Mouse (Mus musculus) mesoderm, embryonic 11.5 days (tissue): ENCODE data around the gene Gck.
A peak's percentile ranks its signal among the peaks of the same experiment; 100 is the strongest.
"Not testable (repeated sequence)": the region's sequence is repeated elsewhere in the genome, so short reads cannot be mapped to it uniquely, and the experiment has no call there.

Experiments used
- DNase-seq: peaks from one replicate; pipeline ENCODE4 v3.0.0-alpha.2; 2012; ENCODE audit warnings: low read depth, low spot score

Gck gene

GRCm38 (mm10) chr11:5908642-5909041 lies 41.2 kb downstream of the Gck start:
- no peak for DNase-seq

GRCm38 (mm10) chr11:5907096-5907495 lies 42.8 kb downstream of the Gck start:
- no peak for DNase-seq

GRCm38 (mm10) chr11:5905778-5906518 lies 43.9 kb downstream of the Gck start:
- DNase-seq = no peak

DNA sequence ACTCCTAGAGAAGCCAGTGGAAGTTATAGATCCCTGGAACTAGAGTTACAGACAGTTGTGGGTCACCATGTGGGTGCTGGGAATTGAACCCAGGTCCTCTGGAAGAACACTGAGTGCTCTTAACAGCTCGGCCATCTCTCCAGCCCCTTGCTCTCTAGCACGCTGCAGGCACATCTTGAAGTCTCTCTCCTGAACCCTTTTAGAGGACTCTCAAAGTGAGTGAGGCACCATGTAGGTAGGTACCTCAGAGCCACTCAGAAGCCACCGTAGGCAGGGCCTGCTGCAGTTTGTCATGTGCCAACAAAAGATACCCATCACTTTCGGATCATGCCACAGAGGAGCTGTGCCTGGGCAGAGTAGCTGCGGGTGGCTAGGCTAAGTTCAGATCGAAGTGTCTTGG lies 45.0 kb downstream of the Gck start:
- no peak for DNase-seq

DNA sequence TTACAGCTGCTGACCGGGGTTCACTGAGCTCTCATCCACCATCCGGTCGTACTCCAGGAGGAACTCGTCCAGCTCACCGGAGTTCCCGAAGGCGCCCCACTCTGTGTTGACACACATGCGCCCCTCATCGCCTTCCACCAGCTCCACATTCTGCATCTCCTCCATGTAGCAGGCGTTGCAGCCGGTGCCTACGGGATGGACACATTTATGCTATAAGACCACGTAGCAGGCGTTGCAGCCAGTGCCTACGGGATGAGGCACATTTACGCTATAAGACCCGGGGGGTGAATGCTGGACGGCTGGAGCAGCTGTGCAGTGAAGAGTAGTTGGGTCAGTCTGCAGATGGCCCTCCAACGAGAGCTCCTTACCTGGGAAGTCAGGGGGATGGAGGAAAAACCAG lies 45.5 kb downstream of the Gck start:
- DNase-seq = no peak

DNA sequence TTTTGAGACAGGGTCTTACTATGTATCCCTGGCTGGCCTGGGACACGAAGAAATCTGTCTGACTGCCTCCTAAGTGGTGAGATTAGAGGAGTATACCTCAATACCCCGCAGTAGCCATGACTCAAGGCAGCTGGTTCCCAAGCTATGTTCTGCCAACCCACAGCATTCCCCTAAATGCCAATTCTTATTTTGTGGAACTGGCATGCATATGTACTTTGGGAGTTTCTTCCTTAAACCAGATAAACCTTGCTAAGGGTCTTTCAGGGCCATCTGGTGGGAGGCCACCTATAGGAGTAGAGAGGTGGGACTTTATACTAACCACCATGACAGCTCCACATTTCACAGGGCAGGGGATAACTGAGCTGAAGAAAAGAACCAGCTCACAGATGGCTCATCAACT lies 46.0 kb downstream of the Gck start:
- no peak for DNase-seq

DNA sequence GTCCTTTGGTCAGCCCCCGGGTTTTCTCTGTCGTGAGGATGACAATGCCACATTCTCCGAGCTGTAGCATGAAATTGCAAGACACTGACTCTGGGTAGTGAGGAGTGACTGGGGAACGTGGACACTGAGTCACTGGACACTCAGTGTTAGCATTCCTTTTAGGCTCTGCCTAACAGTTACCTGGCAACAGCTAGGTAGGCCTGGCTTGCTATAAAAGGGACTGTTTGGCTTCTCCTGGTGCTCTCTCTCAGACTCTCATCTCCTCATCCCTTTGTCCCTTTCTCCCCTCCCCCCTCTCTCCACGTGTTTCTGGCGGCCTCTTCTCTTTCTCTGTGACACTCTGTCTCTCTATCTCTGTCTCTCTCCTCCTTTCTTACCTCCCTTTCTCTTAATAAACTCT lies 47.5 kb downstream of the Gck start:
- no peak for DNase-seq

GRCm38 (mm10) chr11:5901950-5902349 lies 47.9 kb downstream of the Gck start:
- DNase-seq = peak; percentile 88

GRCm38 (mm10) chr11:5901320-5901719 lies 48.6 kb downstream of the Gck start:
- DNase-seq = no peak

GRCm38 (mm10) chr11:5899286-5899685 lies 50.6 kb downstream of the Gck start:
- no peak for DNase-seq

DNA sequence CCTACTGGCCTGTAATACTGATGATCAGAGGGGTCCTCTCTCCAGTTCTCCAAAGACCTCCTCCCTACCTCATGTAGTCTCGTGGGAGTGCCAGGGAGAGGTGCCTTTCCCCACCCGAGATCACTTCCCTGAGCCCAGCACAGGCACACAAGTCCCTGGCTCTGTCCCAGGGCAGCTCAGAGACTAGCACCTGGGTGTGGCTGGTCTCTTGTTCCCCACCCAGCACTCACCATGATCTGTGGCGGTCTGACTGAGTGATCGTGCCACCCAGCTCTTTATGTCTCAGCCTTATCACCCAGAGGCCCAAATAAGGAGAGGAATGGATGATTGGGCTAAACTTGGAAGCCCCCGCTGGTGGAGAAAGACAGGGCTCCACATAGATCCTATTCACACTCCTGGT lies 51.4 kb downstream of the Gck start, which contains the start of gene Myl7:
Gene Myl7, minus strand, starts transcription at position 252 of the 400 bp plus-strand sequence.
- no peak for DNase-seq

DNA sequence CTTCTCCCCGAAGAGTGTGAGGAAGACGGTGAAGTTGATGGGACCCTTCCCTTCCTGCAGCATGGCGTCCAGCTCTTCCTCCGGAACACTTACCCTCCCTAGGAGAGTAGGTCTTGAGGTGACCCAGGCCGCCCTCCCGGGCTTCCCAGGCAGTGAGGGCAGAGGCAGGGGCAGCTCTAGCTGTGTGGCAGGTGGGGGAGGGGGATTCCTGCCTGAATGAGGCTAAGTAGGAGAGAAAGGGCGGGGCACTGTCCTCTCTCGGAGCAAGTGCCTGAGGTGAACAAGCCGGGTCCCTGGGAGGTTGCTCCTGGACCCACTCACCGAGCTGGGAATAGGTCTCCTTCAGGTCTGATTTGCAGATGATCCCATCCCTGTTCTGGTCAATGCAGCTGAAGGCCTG lies 52.0 kb downstream of the Gck start:
- DNase-seq = no peak

- no peak for DNase-seq
Measured at GRCm38 (mm10) chr11:5897230-5897629, 52.7 kb downstream of the Gck start.

DNA sequence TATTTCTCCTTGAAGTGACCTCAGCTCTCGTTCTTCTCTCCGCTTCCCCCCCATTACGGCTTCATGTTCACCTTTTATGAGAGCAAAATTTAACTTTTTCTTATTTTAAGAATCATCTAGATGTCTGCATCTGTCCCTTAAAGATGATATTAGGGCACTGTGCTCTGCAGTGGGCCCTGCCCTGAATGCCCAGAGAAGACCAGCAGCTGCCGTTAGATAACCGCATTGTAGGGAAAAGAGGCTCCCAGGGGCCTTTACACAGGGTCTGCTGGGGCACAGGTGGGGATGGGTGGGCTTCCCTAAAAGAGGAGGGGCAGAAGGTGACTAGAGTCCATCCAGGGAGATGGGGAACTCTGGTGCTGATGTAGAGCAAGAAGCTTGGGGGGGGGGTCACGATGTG lies 56.1 kb downstream of the Gck start:
- DNase-seq = no peak

DNA sequence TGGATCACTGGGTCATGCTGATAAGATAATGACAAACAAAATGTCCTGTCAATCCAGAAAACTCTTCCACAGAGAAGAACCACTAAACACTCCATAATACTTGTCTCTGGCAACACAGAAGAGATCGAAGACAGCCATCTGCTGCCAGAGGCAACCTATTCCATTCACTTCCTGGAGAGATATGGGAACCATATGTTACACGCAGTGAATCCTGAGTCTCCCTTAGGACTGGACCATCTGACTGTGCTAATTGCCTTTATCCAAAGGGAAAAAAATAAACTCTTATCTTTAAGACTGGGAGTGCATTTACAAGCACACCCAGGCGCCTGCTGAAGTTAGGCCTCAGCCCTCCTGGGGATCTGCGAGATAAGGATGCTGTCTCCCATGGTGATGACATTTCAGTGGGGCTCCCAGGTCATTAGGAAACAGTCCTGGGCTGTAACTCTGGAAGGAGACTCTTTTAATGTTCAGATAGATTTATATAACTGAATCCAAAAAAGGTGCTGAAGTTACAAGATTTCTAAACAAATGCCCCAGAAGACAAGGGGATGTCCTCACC lies 57.0 kb downstream of the Gck start:
- DNase-seq = no peak

DNA sequence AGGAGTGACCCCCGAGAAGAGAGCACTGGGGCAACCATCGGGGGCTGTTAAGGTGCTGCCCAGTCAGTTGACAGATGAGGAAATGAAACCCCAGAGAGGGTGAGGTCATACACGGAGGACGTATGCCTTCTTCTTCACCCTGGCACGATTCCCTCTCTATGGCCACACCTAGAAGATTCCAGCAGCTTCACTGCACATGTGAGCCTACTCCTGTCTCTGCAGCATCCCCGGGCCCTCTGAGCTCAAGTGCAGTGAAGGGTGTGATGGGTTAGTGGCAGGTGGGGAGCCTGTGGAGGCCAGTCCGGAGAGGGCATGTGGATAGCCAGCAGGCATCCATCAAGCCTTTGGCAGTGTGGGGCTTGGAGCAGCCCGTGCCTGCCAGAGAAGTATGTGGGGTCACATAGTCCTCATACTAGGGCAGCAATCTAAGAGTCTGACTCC lies 57.7 kb downstream of the Gck start:
- no peak for DNase-seq

DNA sequence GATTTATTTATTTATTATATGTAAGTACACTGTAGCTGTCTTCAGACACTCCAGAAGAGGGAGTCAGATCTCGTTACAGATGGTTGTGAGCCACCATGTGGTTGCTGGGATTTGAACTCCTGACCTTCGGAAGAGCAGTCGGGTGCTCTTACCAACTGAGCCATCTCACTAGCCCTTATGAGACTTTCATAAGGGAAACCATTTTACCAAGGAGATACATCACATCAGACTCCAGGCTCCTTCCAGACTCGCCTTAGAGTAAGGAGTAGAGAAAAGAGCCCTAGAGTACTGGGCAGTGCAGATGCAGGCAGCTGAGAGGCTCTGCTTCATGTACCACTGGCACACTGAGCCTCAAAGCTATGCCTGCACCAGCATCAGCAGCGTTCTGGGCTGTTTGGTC lies 61.3 kb downstream of the Gck start:
- not testable (repeated sequence) for DNase-seq

DNA sequence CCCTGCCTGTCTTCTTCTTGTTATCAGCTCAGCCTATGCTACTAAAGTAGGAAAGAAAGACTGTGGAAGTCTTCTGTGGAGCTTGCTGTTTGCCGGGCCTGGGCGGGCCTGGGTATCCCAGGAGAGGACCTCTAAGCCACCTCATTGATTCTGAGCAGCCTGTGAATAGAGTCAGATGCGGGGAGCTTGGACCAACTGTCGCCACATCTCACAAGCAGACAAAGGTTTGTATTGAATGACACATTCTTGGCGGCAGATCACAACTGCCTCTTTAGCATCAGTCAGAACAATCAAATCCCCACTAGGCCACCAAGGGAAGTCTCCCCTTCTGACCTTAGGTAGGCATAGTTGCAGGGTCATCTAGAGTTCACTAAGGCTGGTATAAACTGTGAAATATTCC lies 62.6 kb downstream of the Gck start:
- DNase-seq = no peak

DNA sequence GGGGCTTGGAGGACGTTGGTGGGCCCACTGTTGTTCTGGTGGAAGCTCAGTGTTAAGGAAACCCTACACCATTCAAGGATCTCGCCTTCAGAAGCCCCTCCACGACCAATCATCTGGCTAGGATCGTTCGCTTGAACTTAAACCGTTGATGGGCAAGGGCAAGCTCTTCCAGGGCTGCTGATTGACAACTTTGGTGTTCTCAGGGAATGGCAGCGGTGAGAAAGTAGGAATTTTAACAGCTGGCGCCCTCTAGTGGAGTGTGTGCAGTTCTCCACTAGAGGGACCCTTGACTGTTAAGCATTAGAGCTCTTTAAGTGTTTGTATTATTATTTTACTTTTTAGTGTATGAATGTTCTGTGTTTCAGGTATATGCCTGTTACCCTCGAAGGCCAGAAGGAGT lies 63.7 kb downstream of the Gck start:
- peak; percentile 79 for DNase-seq

DNA sequence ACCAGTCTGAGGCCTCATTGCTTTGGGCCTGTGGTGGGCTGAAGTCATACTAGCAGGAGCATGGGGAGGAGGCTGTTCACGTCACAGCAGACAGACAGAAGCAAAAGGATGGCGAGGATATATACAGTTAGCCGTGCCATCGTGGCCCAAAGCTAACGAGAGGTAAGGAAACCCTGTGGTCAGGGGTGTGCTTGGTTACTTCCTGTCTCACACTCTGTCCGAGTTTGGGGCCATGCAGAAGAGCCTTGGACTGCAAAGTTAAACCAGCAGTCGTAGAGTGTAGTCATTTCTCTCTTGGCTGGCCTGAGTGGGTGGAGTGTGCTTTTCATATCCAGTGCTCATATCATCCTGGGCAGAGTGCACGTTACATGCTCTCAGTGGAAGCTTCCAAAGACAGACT lies 67.4 kb downstream of the Gck start:
- no peak for DNase-seq

GRCm38 (mm10) chr11:5879905-5880304 lies 70.0 kb downstream of the Gck start:
- DNase-seq = peak; percentile 78

DNA sequence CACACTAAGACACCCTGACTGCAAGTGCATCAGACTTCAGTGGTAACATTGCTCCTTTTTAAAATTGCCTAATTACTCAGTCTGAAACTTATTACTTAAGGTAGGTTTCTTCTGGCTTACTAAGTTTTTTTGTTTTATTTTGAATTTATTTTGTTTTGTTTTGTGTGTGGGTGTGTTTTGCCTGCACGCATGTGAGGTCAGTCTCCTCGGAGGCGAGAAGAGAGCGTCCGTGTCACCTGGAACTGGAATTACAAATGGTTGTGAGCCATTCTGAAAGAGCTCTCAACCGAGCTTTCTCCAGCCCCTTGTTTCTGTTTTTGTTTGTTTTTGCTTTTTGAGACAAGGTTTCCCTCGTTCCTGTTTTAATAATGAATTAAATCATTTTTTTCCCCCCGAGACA lies 71.2 kb downstream of the Gck start:
- DNase-seq = no peak

- peak; percentile 98 for DNase-seq
Measured at GRCm38 (mm10) chr11:5877921-5878526, 71.9 kb downstream of the Gck start, which contains the start of gene Pold2. Gene Pold2, minus strand, starts transcription at chr11:5878292.
